Mouse (Mus musculus): ENCODE measurements around the gene Lce3c.

The Lce3c gene

DNA sequence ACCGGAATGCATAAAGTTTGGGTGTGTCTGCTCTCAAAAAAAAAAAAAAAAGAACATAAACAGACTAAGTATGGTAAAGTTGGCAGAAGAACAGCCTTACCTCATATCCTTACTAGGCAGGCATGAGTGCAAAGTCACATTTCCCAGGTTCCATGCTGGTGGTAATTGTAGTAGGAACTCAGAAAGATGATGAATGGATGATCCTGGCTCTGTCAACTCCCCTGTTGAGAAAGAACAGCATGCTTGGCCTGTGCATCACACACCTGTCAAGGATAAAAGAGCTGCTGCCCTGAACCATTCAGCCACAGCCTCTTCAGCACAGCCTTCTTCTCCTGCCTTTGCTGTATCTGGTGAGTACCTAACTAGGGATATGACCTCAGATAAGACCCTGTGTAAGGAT lies at the start of gene Lce3c:
Gene Lce3c, plus strand, starts transcription at position 301 of the 400 bp plus-strand sequence.
- no peak for DNase-seq (ENCODE audit: low spot score)

DNA sequence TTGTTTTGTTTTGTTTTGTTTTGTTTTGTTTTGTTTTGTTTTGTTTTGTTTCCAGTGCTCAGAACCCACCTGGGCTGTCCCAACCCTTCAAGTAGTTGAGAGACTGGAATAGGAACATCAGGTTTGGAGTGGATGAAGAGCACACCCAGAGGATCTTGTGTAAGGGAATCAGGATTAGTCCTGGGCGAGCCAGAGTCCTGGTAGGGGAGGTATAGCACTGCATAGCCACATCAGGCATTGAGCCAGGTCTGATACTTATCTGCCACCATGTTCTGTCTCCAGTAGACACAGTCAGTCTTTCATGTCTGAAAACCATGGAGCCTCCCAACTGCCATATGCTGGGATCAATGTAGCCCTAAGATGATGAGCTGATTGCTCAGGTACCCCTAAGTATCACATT lies 49.8 kb upstream of the Lce3c start:
- no peak for DNase-seq (ENCODE audit: low spot score)

DNA sequence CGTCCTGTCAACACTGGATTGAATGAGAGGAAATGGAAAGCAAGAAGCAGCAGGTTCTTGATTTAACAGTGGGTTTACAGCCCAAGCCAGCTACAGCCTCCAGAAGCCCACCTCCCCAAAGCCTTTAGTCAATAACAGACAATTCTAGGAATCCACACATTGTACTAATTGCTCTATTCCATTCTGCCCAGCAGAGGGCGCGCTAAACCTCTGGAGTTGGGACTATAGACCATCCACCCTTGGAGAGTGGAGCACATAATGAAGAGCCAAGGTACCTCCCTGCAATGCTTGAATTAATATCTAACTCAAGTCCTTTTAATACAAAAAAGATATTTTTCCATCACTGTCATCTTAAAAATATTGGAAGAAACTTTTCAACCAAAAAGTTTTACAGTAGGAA lies 41.3 kb upstream of the Lce3c start:
- peak; percentile 56 for DNase-seq (ENCODE audit: low spot score)

DNA sequence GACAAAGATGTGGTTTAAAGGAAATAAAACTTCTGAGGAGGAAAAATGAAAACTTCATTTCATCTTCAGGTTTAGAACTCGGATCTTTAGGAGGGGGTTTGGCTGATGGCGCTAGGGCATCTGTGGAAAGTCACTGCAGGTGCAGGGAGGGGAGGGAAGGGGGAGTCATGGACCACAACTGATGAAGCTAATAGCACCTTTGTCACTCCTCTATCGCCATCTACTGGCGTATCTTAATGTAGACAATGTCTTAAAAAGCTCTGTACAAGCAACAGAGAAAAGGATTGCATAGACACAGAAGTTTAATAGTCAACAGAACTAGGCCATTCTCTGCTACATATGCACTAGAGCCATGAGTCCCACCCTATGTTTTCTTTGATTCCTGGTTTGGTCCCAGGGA lies 40.6 kb upstream of the Lce3c start:
- DNase-seq (ENCODE audit: low spot score): peak; percentile 41

DNA sequence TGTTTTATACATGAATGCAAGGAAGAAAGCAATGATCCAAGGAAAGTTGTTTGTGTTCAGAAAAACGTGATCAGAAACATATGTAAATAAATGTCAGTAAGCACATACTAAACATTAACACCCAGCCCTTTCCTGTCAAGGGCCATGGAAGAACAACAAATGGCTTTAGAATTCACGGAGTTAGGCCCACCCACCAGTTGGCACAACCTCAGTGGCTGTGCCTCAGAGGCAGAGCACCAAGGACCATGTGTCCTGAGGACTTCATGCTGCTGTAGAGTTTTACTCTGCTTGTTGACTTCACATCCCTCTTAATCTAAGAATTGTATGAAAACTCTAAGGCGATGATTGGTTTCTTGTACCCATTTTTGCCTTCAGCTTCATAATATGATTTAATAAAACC lies 39.1 kb upstream of the Lce3c start:
- no peak for DNase-seq (ENCODE audit: low spot score)

DNA sequence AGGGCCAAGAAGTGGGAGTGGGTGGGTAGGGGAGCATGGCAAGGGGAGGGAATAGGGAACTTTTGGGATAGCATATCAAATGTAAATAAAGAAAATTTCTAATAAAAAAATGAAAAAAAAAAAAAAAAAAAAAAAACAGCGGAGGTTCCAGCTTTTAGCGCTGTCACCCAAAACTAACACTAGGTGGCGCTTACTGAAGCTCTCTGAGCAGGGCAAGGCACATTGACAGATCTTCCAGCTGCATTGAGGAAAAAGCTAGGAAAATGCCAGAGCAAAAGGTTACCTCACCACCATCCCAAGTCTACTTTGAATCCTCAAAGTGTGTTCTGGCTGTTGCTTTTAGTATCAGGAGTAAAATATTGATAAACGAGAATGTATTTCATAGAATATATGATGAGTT lies 36.7 kb upstream of the Lce3c start:
- DNase-seq (ENCODE audit: low spot score): peak; percentile 71

DNA sequence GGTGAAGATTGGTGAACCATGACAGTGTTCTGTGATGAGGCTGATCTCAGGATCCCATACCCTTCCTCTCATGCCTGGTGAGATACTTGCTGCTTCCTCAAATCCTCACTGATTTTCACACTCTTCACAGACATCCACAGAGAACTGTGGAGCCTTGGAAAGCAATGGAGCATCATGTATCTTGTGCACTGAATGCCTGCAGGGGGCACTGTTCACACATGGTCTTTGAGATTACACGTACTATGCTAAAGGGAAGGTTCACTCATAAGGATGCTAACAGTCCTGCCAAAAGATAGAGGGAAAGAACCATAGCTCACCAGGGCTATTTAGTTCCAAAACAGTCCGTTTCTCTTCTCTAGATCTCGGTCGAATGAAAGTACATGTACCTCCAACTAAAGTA lies 23.9 kb upstream of the Lce3c start:
- peak; percentile 20 for DNase-seq (ENCODE audit: low spot score)

DNA sequence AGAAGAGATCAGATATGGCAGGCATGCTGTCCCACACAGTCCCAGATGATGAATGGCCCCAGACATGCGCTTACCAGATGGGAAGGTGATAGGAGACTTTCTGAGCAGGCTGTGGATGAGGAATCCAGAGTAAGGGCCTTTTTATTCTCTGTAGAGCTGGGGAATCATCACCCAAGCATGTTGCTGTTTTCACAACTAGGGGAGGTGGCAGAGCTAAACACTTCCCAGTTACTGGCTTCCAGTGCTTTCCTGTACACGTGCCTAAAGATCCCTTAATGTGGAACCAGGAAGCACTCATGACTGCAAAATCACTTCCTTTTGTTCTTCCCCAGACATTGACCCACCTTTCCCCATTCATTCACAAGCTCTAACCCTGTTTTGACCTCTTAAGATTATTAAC lies 18.2 kb upstream of the Lce3c start, which contains the start of gene Lce3a:
Gene Lce3a, minus strand, starts transcription at position 101 of the 400 bp plus-strand sequence.
- DNase-seq (ENCODE audit: low spot score): no peak

DNA sequence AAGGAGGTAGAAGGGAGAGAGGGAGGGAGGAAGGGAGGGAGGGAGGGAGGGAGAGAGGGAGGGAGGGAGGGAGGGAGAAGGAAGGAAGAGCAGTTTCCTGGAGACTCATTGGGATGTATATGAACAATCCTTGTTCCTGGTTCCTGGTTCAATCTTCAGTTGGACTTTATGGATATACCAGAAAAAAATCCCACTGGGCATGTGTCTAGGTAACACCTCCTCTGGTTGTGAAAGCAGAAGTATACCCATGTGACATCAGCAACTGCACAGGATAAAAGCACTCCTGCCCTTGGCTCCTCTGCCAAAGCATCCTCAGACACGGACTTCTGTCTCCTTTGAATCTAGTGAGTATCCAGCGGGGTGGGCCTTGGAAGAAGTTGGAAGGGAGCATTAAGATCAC lies 11.6 kb upstream of the Lce3c start, which contains the start of gene Lce3b:
Gene Lce3b, plus strand, starts transcription at position 301 of the 400 bp plus-strand sequence.
- no peak for DNase-seq (ENCODE audit: low spot score)

DNA sequence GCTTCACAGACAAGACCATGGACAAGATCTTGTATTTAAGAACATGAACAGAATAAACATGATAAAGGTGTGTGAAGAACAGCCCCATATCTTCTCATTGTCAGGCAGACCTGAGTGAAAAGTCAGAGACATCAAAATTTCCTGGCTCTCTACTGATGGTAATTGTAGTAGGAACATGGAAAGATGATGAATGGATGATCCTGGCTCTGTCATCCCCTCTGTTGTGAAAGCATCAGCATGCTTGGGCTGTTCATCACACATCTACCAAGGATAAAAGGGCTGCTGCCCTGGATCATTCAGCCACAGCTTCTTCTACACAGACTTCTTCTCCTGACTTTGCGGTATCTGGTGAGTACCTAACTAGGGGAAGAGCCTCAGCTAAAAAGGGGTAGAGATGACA lies 12.8 kb downstream of the Lce3c start, which contains the start of gene Lce3d:
Gene Lce3d, plus strand, starts transcription at position 301 of the 400 bp plus-strand sequence.
- DNase-seq (ENCODE audit: low spot score): no peak

DNA sequence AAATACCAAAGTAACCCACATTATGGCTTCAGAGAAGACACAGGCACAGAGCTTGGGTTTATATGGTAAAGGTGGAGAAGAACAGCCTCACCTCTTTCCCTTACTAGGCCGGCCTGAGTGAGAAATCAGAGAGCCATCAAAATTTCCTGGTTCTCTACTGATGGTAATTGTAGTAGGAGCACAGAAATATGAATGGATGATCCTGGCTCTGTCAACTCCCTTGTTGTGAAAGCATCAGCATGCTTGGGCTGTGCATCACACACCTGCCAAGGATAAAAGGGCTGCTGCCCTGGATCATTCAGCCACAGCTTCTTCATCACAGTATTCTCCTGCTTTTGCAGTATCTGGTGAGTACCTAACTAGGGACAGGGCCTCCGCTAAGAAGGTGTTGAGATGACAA lies 22.5 kb downstream of the Lce3c start, which contains the start of gene Lce3e:
Gene Lce3e, plus strand, starts transcription at position 301 of the 400 bp plus-strand sequence.
- DNase-seq (ENCODE audit: low spot score): no peak

DNA sequence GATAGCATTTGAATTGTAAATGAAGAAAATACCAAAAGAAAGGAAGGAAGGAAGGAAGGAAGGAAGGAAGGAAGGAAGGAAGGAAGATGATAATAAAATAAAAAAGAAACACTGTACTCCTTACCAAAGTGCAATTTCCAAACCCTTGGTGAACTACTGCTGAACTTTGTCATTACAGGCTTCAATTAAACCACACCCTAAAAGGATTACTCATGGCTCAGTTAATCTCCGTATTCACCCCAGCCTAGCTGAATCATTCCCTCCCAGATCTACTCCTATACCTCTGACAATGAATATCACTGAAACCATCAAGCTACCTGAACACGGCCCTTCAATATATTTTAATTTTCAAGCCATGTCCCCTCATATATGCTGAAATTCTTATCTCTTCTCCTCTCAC lies 34.2 kb downstream of the Lce3c start:
- DNase-seq (ENCODE audit: low spot score): no peak

DNA sequence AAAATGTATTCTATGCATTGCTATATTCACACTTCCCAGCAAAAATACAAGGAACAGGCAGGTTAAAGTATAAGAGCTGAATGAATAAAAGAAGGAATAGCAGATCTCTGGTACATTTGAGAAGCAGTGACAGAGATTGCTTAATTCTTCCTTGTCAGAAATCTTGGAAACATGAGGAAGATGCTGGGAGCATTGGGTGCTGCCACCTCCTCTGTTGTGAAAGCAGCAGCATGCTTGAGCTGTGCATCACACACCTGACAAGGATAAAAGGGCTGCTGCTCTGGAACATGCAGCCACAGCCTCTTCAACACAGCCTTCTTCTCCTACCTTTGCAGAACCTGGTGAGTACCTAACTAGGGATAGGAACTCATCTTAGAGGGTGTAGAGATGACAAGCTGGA lies 47.6 kb downstream of the Lce3c start, which contains the start of gene Lce3f:
Gene Lce3f, plus strand, starts transcription at position 301 of the 400 bp plus-strand sequence.
- DNase-seq (ENCODE audit: low spot score): no peak

Data from adipocyte (in vitro differentiated cells).